Comparison of ENCODE assay signal across 19 mouse cellular contexts in genomic region chr6:119350703-119351198, GRCm38 (mm10). TPM values are rescaled to one million over a fixed set of nuclear protein-coding genes. Genes with fewer than 3 reads are reported as not detected.
"Had no signal": no experiment of that assay in that cellular context is flagged by ENCODE, and none has a peak within 500 bp of the region (broad histone marks: within the 10 kb centered on the region; RNA-seq: fewer than 3 reads in every experiment).

No protein-coding gene starts in this region.

- H3K27me3 ChIP-seq: intestine, embryonic 15.5 days; liver, embryonic 13.5 days; lung, embryonic 15.5 days; neural tube, embryonic 12.5 days had no signal

- H3K4me1 ChIP-seq: intestine, embryonic 15.5 days; liver, embryonic 13.5 days; lung, embryonic 15.5 days; neural tube, embryonic 12.5 days had no signal

- H3K9me3 ChIP-seq: intestine, embryonic 15.5 days; liver, embryonic 13.5 days; lung, embryonic 15.5 days; megakaryocyte, embryonic 14.5 days; neural tube, embryonic 12.5 days had no signal

- DNase-seq: kidney, adult 18-20 months; kidney, postnatal 10 days; kidney, postnatal 4 days; left cerebral cortex, postnatal 4 days; liver, embryonic 13.5 days; liver, postnatal 0 days; lung, postnatal 14 days; midbrain, embryonic 14.5 days; right cerebral cortex, postnatal 14 days; thymus, adult 2 months; thymus, postnatal 4 days had no signal

- ATAC-seq: intestine, embryonic 15.5 days; liver, postnatal 0 days had no signal

- H3K9ac ChIP-seq: intestine, embryonic 15.5 days; liver, embryonic 13.5 days; liver, postnatal 0 days; lung, embryonic 15.5 days; neural tube, embryonic 12.5 days had no signal

- H3K4me3 ChIP-seq: intestine, embryonic 15.5 days; layer of hippocampus, adult 2 months; liver, embryonic 13.5 days; lung, embryonic 15.5 days; megakaryocyte, embryonic 14.5 days; neural tube, embryonic 12.5 days had no signal

- H3K4me2 ChIP-seq: intestine, embryonic 15.5 days; liver, embryonic 13.5 days; lung, embryonic 15.5 days; neural tube, embryonic 12.5 days had no signal

- H3K27ac ChIP-seq: intestine, embryonic 15.5 days; layer of hippocampus, adult 2 months; liver, embryonic 13.5 days; lung, embryonic 15.5 days; macrophage; neural tube, embryonic 12.5 days; stomach, postnatal 0 days had no signal

RNA-seq across cellular contexts. Expression of gene Lrtm2, which starts 20.2 kb away (rescaled TPM):
- polyA plus RNA-seq: kidney, embryonic 14.5 days; liver, embryonic 13.5 days; liver, postnatal 0 days; macrophage had no signal
